Mouse (Mus musculus): ENCODE results near the gene Gm9903.

The Gm9903 gene

GRCm38 (mm10) chr5:33640652-33641051 is 10.9 kb downstream of the Gm9903 start:
- peak; percentile 38 to 42 for DNase-seq (ENCODE audit: low spot score in 2 of 2)

GRCm38 (mm10) chr5:33651017-33651416 is 21.3 kb downstream of the Gm9903 start:
- no peak for DNase-seq (ENCODE audit: low spot score in 2 of 2)

- DNase-seq (ENCODE audit: low spot score in 2 of 2): no peak
Observed at GRCm38 (mm10) chr5:33651541-33651920, 21.8 kb downstream of the Gm9903 start.

GRCm38 (mm10) chr5:33651921-33652782 is 22.4 kb downstream of the Gm9903 start, which contains the start of gene Slbp:
TSS of gene Slbp (minus strand) at chr5:33652574.
- peak; percentile 97 for DNase-seq (ENCODE audit: low spot score in 2 of 2)

GRCm38 (mm10) chr5:33652783-33653173 is 23.1 kb downstream of the Gm9903 start:
- no peak for DNase-seq (ENCODE audit: low spot score in 2 of 2)

GRCm38 (mm10) chr5:33654424-33654823 is 24.7 kb downstream of the Gm9903 start:
- no peak for DNase-seq (ENCODE audit: low spot score in 2 of 2)

- peak; percentile 12 to 14 for DNase-seq (ENCODE audit: low spot score in 2 of 2)
Observed at GRCm38 (mm10) chr5:33655251-33655840, 25.6 kb downstream of the Gm9903 start.

- no peak for DNase-seq (ENCODE audit: low spot score in 2 of 2)
Observed at GRCm38 (mm10) chr5:33656739-33657138, 27.0 kb downstream of the Gm9903 start.

- no peak for DNase-seq (ENCODE audit: low spot score in 2 of 2)
Observed at GRCm38 (mm10) chr5:33657251-33657786, 27.6 kb downstream of the Gm9903 start.

GRCm38 (mm10) chr5:33657787-33658663 is 28.3 kb downstream of the Gm9903 start, which contains the start of the genes Tacc3 and Tmem129:
TSS of gene Tacc3 (plus strand) at chr5:33658128.
TSS of gene Tmem129 (minus strand) at chr5:33658416.
- peak; percentile 99 for DNase-seq (ENCODE audit: low spot score in 2 of 2)

GRCm38 (mm10) chr5:33658664-33659050 is 28.9 kb downstream of the Gm9903 start:
- DNase-seq (ENCODE audit: low spot score in 2 of 2): no peak

- DNase-seq (ENCODE audit: low spot score in 2 of 2): peak; percentile 42 to 55
Observed at GRCm38 (mm10) chr5:33668223-33668622, 38.5 kb downstream of the Gm9903 start.

GRCm38 (mm10) chr5:33671659-33672058 is 41.9 kb downstream of the Gm9903 start:
- no peak for DNase-seq (ENCODE audit: low spot score in 2 of 2)

GRCm38 (mm10) chr5:33674439-33674838 is 44.7 kb downstream of the Gm9903 start:
- DNase-seq (ENCODE audit: low spot score in 2 of 2): no peak

GRCm38 (mm10) chr5:33675964-33676363 is 46.2 kb downstream of the Gm9903 start:
- no peak for DNase-seq (ENCODE audit: low spot score in 2 of 2)

GRCm38 (mm10) chr5:33678244-33678643 is 48.5 kb downstream of the Gm9903 start:
- no peak for DNase-seq (ENCODE audit: low spot score in 2 of 2)

GRCm38 (mm10) chr5:33681044-33681443 is 51.3 kb downstream of the Gm9903 start:
- no peak for DNase-seq (ENCODE audit: low spot score in 2 of 2)

Measured in spleen, postnatal 36 days (tissue).